Mouse (Mus musculus): ENCODE measurements around the gene Myl12a.

The Myl12a gene

GRCm38 (mm10) chr17:71009751-71010150 lies 7.1 kb upstream of the Myl12a start:
- DNase-seq: no peak

- DNase-seq: no peak
Measured at GRCm38 (mm10) chr17:71008676-71009075, 6.0 kb upstream of the Myl12a start.

DNA sequence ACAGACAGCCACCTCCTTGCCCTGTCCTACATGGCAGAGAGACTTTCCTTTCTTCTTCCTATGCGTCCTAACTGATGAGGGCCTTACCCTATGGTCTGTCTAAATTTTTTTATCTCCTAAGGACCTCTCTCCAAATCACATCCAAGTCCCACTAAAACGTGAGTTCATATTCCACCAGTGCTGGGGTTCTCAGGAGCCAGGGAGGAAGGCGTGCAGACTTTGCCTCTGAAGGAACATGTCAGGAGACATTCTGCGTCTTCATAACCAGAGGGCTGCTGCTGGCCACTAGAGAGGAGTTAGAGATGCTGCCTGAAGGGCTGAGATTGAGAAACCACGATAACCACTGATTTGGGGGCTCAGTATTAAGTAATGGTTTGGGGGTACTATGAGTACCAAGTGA lies 4.3 kb upstream of the Myl12a start:
- DNase-seq: no peak

DNA sequence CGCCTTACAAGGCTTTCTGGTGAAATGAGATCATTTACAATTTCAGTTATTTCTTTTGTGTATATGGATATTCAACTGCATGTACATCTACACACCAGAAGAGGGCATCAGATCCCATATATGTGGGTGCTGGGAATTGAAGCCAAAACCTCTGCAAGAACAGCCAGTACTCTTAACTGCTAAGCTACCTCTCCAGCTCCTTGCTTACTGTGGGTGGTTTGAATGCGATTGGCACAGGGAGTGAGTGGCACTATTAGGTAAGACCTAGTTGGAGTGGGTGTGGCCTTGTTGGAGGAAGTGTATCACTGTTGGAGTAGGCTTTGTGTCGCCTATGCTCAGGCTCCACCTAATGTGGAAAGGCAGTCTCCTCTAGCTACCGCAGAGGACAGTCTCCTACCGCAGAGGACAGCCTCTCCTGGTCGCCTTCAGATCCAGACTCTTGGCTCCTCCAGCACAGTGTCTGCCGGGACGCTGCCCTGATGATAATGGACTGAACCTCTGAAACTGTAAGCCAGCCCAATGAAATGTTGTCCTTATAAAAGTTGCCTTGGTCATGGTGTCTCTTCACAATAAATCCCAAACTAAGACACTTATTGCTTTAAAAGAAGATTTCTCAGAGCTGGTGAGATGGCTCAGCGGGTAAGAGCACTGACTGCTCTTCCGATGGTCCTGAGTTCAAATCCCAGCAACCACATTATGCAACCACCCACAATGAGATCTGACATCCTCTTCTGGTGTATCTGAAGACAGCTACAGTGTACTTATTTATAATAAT lies 1.7 kb upstream of the Myl12a start:
- no peak for DNase-seq

DNA sequence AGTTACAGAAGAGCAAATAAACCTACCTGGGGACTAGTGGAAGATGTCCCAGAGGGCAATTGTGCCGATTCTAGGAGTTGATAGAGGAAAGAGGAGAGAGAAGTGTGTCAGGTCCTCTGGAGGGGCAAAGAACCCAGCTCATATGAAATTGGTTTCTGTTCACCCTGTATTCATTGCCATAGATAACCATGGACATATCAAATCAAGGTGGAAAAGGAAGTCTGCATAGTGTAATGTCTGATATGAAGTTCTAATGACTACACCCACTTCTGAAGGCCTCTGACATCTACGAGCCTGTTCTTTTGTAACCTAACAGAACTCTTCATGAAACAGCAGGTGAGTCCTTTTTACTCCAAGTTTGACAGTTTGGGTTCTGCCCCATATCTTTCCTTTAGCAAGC lies 1.0 kb upstream of the Myl12a start:
- DNase-seq: no peak

GRCm38 (mm10) chr17:71003112-71003511 lies 434 bp upstream of the Myl12a start:
- DNase-seq: no peak

DNA sequence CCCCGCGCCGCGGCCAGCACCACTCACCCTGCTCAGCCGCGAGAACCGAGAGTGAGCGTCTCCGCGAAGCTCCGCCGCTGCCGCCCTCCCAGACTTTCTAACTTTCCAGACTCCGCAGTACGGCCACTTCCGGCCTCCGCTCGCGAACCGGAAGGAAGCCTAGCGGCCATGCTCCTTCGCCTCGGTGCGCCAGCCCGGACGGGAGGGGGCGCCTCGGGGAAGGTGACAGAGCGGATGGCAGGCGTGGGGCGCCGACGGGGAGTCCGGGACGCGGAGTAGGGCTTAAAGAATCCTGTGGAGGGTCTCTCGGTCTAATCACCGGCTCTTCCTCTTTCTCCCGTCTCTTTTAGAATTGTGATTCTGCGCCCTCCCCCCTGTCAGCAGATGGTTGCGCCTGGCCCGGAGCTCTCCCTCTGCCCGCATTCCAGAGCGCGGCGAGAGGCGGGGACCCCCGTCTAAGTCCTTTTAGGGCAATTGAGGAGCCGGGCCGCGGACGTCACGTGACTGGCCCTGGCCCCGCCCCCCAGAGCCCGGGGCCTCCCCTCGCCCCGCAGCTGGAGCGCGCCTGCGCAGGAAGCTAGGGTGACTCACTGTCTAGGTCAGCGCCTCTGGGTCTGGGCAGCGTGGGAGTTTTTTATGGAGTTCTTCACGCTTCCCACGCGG lies 466 bp downstream of the Myl12a start, which contains the start of gene Myom1:
Myom1 (plus strand) TSS at position 553 of the 663 bp plus-strand sequence.
- DNase-seq: peak; percentile 96

GRCm38 (mm10) chr17:71001699-71002080 lies 988 bp downstream of the Myl12a start:
- no peak for DNase-seq

- DNase-seq: no peak
Measured at GRCm38 (mm10) chr17:71001067-71001466, 1.6 kb downstream of the Myl12a start.

DNA sequence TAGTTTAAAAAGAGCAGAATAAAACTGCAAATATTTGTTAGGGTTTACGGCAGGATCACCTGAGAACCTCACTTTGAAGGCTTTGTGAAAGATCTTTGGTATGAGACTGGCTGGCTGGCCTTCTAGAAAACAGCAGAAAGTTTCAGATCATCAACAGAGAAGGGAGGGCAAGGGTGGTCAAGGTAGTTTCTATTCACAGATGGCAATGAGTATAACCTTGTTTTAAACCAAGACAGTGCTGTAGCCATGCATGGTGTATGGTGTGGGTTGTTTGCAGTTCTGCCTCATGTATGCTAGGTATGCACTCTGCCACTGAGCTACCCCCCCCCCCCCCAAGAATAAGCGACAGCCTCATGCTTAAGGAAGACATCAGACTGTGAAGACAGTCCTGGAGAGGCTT lies 2.4 kb downstream of the Myl12a start:
- no peak for DNase-seq

- no peak for DNase-seq
Measured at GRCm38 (mm10) chr17:70999187-70999586, 3.5 kb downstream of the Myl12a start.

DNA sequence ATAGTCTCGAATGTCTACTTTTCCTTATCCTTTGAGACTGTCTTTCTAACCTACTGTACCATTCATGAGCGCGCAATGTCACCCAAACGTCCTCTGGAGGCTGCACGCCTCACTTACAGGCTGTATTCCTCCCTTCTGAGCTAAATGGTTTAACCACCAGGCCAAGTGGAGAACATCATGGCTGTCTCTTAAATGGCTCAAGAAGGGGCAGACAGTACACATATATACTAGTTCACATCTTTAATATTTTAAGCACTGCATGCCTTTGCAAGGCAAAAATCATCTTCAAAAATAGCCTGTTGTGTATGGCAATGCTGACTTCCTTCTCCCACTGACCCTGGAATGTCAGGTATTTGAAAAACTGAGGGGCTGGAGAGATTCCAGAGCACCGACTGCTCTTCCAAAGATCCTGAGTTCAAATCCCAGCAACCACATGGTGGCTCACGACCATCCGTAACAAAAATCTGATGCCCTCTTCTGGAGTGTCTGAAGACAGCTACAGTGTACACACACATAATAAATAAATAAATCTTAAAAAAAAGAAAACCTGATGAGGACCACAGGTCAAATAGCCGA lies 4.2 kb downstream of the Myl12a start:
- no peak for DNase-seq

DNA sequence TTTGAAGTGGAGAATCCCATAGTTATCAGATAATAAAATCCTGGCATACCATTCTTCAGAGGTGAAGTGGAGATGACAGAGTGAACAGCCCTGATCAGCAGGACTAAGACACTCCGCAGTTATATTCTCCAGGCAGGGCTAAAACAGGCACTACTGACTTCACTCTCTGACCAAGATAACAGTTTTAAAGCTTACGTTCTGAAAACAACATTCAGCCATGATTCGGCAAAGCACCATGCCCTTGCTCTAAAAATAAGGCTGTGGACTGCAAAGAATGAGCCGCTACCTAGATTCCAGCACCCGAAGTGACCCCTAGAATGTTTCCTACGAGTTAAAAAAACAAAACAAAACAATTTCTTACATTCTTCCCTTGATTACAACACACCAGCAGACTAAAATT lies 4.8 kb downstream of the Myl12a start:
- no peak for DNase-seq

DNA sequence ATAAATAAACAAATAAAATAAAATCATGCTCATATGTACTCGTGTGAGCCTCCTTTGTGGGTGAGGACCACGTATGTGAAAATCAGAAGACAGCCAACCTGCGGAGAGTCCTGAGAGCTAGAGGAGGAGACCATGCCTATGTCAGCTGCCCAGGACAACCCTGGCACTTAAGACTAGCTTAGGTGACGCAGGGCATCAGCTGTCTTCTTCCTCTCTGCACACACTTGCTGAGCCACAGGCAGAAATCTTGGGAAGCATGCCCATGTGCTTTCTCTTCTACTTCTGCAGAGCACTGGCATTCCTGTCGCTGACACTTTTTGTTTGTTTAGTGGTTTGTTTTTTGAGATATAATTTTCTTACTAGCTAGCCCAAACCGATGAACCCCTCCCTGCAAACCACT lies 7.1 kb downstream of the Myl12a start:
- DNase-seq: no peak

- no peak for DNase-seq
Measured at GRCm38 (mm10) chr17:70994671-70995070, 8.0 kb downstream of the Myl12a start.

- DNase-seq: no peak
Measured at GRCm38 (mm10) chr17:70993385-70993807, 9.3 kb downstream of the Myl12a start.

DNA sequence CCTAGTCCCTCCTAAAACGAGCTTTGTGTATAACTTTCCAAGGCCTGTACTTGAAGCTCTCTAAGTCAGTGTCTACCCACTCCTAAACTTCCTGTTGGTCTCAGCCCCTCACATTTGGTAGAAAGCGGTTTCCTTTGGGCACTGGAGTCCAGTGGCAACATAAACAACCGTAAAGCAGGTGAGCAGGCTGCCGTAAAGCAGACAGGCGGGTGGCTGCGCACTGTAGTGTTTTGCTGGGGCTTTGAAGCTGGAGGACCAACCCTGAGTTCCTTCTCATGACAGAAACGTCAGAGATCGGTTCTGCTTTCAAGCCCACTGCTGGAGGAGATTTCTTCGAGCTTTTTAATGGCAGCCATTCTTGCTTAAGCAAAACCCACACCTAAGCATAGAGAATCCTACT lies 10.0 kb downstream of the Myl12a start:
- no peak for DNase-seq

GRCm38 (mm10) chr17:70991706-70992625 lies 10.7 kb downstream of the Myl12a start:
- DNase-seq: no peak

DNA sequence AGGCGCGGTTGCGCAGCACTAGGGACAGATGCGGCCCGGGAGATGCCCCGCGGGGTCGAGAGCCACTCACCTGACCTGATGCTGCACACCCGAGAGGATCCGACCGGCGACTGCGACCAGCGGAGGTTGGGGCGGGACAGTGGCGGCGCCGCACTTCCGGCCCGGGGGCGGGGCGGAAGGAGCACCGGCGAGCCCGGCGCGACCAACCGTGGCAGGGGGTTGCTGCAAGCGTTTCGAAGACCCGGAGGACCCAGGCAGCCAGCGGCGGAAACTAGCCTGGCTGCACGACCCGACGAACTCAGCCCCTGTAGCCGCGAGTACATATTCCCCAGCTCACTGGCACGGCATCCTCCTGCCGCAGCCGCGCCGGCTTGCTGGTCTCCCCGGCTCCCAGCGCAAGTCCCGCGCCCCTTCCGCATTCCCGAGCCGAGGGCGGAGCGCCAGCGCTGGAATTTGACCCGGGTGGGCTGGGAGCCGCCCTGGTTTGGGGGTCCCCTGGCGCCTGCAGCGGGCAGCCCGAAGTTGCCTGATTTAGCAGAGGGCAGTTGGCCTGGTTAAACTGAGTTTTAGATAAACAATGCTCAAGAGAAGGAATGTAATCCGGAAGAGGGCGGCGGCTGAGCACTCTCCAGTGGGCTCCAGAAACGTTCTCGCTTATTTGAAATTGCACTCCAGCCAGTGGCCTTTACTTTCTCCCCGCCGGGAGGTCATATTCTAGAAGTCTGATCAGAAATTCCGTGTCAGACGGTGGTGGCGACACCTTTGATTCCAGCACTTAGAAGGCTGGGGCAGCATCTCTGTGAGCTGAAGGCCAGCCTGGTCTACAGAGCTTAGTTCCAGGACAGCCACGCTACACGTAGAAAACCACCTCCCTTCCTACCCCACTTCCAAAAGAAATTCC lies 12.0 kb downstream of the Myl12a start:
- peak; percentile 79 for DNase-seq

DNA sequence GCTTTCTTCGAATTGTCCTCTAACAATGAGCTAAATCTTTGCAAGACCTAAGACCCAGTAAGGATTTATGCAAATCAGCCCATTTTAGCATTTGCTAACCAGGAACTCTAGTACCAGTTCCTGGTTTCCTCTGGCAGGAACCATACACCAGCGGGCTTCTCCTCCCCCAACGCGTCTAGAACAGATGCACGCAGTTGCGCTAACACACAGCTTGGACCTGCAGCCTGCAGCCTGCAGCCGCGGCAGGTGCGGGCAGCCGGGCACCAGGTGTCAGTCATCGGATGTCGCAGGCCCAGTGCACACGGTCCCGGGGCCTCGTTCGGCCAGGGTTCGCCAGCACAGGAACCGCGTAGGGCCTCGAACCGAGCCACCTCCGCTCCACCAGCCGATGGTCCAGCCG lies 12.7 kb downstream of the Myl12a start:
- DNase-seq: no peak

GRCm38 (mm10) chr17:70989430-70989829 lies 13.2 kb downstream of the Myl12a start:
- no peak for DNase-seq

DNA sequence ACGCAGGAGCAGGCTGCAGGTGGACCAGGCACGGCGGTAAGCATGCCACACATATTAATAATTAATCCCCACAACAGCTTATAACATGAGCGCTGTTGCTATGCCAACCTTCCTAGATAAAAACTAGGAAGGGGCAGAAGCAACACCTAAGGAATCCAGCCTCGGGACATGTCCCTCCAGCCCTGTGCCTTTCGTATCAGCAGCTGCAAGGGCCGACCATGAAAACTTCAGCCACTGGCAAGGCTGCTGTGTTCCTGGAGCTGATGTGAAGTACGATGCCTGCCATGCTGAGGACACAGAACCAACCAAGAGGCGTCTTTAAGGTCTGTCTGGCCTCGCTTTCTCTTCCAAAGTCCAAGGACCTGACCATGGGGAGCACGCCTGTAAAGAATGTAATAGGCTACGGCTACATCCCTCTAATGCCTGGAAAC lies 14.3 kb downstream of the Myl12a start:
- DNase-seq: no peak

Data from cerebellum, adult 11-12 months (tissue).